Mouse (Mus musculus) testis, postnatal 14 days (tissue): ENCODE data around the gene Rbm19.
"Not testable (repeated sequence)": the region's sequence is repeated elsewhere in the genome, so short reads cannot be mapped to it uniquely, and the experiment has no call there.

Experiments used
- DNase-seq: peaks from one replicate; pipeline ENCODE4 v3.0.0; 2021; ENCODE audit warnings: low spot score

Gene Rbm19

DNA sequence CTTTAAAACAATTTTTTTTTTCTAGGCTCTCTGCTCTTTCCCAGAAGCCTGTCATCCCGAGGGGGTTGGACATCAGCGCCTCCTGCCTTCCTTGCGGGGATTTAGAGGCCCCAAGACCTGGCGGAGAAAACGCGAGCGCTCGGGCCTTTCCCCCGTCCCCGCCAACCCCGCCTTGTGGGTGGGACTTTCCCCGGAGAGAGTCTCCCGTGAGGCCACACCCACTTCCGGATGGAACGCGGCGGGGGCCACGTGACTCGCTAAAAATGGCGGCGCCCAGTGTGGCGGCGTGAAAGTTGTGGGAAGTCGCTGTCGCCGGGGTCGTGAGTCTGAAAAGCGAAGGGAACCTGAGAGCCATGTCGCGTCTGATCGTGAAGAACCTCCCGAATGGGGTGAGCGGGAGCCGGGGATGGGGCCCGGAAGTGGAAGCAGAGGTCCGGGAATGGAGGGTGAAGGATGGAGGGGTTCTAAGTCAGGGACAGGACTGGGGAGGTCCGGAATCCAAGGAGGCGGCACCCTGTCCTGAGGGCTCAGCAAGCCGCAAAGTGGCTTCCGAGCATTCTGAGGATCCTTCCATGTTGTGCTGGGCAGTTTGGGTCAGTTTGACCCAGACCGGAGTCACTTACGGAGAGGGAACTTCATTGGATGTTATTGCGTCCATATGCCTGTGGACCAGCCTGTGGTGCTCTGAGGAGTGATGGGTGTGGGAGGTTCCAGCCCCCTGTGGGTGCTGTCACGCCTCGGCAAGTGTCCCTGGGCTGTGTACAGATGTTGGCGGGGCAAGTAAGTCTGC, at the start of gene Rbm19:
TSS of gene Rbm19 (plus strand) at position 205 of the 790 bp plus-strand sequence.
- peak; percentile 94 for DNase-seq

DNA sequence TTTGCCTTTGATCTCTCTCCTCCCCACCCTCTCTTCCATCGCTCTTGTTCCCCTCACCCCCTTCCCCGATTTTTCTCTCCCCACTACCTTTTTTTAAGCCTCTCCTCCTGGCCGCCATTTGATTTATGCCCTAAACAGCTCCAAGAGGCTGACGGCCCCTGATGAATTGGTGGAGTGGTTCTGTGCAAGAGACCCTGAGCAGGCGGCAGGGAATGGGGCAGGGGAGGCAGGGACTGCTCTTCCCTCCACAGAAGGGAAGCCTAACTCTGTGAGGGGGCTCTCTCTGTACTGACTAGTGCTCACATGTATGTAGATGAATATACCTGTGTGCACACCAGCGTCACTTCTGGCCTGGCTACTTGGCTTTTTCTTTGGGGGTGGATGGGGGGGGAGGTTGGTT, 49.0 kb upstream of the Rbm19 start:
- no peak for DNase-seq

DNA sequence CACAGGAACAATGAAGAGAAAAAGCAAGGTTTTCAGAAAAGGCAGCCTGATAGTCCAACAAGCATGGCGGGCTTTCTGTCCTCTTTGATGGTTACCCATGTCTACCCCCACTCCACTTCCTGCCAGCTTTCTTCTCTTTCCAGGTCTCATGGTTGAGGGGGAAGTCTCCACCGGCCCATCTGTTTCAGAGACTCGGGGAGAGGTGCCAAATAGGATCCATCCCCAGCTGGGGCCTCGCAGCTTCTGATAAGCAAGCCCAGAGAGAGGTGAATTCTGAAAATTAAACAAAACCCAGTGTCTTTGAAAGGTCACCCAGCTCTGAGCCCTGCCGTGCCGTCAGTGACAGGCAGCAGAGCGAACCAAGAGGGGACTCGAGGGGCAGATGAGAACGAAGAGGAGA, 42.2 kb upstream of the Rbm19 start:
- DNase-seq: no peak

DNA sequence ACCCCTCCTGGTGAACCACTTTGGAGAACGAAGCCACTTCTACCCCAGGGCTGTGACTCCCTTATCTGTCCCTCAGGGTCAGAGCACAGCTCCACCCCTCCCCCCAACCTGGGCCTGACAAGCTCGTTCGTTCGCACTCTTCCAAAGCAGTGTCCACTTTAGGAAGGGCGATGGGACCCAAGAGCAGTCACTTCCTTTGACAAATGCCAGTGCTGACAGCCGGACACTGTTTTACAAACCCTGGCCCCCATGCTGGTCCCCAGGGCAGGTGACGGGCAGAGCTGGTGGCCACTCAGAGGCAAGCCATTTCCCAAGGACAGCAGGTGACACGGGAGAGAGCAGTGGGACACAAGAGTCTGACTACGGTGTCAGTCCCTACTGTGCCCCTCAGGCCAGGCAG, 36.2 kb upstream of the Rbm19 start:
- DNase-seq: no peak

DNA sequence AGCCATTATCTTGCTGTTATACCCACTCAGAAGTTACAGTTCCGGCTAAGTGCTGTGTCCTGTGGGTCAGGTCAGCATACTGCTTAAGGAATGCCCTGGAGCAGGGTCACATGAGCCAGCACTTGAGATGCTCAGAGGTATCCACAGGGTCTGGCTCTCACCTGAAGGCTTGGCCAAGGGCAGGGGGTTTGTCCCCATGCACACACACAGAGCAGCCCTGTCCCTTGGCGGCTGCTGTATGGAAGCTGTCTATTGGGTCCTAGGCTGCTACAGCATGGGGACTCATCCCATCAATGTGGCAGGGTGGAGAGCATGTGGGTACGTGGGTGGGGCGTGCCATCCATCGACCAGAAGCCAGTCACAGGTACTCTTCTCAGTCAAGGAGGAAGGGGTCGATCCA, 35.8 kb upstream of the Rbm19 start:
- no peak for DNase-seq

DNA sequence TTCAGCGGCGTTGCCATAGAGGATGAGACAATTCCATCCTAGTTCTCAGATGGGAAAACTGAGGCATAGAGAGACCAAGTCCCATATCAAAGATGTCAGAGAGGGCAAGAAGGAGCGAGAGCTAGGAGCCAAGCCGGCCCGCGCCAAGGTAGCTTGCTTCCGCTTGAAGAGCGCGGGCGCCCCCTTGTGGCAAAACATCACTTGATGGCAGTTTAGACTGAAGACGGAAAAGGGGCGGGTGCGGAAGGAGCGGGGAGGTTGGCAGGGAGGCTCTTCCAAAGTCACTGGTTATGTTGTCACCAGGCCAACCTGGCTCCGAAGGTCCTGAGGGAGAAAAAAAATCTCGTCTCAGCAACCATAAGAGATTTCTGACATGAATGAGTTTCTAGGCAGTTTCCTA, 27.7 kb upstream of the Rbm19 start:
- peak; percentile 84 for DNase-seq

DNA sequence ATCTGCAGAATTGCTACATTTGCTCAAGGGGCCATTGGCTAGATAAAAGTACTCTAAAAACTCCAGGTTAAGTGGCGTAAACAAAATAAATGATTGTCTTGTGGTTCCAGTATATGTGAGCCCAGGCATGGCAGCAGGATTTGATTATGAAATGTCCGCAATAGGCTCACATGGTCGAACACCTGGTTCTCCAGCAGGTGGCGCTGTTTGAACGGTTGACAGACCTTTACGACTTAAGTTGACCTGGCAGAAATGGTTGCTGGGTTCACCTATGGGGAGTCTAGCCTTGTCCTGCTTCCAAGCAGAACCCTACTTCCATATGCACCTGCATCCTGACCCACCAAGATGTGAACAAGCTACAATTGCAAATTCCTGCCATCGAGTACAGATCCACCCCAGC, 21.7 kb upstream of the Rbm19 start:
- DNase-seq: peak; percentile 68

DNA sequence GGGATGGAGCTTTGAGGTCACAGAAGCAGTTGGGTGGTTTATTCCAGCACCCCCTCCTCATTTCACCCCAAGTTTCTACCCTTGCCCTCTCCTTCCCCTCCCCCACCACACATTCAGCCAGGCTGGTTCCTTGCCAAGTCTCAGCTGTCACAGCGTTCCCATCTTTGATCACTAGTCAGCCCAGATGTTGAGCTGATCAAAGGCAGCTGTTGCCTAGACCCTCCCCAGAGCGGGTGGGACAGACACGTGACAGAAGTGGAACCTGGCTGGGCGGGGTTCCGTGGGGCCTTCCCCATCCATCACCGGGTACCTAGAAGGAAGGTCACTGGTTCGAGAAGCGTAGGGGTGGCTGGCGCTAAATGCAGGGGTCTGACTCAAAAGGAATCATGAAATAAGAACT, 19.2 kb upstream of the Rbm19 start:
- no peak for DNase-seq

DNA sequence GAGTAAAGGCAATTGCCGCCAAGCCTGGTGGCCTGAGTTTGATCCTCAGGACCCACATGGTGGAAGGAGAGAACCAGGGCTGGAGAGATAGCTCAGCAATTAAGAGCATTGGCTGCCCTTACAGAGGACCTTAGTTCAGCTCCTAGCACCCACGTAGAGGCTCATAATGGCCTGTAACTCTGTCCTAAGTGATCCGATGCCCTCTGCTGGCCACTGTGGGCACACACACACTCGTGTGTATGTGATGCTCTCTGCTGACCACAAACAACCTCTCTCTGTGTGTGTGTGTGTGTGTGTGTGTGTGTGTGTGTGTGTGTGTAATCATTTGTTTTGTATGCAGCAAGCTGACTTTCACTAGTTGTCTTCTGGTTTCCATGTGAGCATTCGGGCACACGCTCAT, 15.5 kb upstream of the Rbm19 start:
- DNase-seq: no peak

DNA sequence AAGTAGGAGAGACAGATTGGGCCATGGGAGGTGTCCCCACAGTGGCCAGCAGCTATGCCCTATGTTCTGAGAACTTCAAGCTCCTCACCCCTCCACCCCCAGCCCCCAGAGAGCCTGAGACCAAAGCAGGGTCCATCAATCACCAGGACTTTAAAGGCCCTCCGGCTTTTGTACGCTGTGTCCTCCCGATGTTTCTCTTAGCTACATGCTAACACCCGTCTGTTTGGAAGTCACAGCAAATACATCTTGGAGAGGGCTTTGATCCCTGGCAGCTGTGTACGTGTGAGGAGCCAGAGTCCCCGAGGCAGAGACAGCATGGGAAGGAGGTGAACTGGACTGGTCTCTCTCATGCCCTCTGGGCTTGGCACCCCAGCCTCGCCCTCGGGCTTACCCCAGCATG, 14.2 kb upstream of the Rbm19 start:
- DNase-seq: no peak

DNA sequence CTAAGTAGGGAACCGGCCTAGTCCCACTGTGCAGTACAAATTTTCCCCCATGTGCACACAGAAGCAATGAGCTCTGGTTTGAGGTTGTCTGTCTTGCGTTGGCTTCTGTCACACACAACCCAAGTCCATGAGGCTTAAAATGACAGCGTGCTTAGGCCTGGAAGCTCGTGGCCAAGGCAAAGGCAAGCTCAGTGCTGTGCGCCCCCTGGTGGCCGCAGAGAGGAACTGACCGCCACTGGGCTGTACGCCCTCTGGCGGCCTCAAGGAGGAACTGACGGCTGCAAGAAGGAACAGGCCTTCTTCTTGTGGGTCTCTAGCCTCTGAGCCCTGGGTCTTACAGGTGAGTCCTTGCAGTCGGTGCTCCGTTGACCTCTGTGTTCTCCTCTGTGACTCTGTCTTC, 13.5 kb upstream of the Rbm19 start:
- peak; percentile 66 for DNase-seq

DNA sequence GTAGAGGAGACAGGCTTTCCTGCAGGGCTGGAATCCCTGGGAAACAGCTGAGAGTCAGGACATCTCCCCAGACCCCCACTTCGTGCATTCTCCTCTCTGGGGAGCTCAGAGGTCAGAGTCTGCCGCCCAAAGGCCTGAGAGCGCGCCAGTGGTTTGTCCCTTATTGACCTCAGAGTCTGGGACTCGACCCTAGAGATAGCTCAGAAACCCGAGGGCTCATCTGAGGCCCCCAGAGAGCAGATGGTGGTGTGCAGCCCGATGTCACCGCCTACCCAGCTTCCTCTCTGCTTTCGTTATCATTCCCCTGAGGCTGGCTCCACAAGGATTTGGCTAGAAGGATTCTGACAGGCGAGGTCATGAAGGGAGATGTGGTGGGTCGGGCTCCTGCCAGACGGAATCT, 12.8 kb upstream of the Rbm19 start:
- no peak for DNase-seq

DNA sequence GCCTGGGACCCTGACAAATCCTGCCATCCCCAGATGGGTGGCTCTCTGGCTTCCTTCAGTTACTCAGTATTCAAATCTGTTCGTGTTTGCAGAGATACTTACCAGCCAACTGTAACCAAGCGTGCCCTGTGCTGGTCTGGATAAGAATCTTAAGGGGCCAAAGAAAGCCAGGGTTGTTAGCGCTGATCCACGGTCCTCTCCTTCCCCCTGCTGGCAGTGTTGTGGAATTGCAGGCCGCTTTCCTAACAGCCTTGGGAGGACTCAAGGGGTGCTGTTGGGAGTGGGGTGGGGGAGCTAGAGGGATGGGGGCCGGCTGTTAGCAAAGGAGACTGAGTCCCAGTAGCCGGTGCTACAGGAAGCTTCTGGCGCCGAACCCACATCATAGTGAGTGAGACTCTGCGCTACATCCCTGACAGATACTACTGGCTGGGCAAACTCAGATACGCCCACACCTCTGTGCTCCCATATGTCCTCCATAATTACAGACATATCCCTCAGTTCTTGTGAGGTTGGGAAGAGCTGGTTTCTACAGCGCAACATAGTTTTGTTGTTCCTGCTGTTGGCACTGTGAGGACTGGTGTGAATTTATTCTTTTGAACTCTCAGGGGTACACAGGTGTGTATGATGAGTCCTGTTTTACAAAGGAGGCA, 9.7 kb upstream of the Rbm19 start:
- no peak for DNase-seq

DNA sequence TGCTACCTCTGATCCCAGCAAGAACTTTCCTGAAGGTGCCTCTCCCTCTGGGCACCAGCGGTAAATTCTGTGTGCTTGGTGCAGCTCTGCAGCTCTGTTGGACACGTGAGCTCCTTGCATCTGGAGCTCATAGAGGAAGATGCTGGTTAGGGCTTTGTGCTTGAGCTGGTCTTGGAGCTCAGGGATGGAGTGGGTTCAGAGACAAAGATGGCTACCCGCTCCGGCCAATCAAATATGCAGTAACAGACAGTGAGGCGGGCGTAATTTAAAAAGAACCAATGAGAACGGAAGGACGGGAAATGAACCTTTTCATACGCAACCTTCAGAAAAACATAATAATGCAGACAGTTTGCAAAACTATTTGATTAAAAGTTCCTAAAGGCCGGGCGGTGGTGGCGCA, 1.9 kb upstream of the Rbm19 start:
- DNase-seq: no peak

DNA sequence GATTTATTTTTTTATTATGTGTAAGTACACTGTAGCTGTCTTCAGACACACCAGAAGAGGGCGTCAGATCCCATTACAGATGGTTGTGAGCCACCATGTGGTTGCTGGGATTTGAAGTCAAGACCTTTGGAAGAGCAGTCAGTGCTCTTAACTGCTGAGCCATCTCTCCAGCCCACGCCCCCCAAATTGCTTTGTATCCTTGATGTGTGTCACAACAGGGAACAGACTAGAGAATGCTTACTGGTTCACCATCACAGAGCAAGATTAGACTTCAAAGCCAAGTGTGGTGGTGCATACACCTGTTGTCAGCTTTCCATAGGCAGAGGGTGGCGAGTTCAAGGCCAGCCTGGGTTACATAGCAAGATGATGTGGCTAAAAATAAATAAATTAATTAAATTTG, 896 bp downstream of the Rbm19 start:
- DNase-seq: not testable (repeated sequence)

DNA sequence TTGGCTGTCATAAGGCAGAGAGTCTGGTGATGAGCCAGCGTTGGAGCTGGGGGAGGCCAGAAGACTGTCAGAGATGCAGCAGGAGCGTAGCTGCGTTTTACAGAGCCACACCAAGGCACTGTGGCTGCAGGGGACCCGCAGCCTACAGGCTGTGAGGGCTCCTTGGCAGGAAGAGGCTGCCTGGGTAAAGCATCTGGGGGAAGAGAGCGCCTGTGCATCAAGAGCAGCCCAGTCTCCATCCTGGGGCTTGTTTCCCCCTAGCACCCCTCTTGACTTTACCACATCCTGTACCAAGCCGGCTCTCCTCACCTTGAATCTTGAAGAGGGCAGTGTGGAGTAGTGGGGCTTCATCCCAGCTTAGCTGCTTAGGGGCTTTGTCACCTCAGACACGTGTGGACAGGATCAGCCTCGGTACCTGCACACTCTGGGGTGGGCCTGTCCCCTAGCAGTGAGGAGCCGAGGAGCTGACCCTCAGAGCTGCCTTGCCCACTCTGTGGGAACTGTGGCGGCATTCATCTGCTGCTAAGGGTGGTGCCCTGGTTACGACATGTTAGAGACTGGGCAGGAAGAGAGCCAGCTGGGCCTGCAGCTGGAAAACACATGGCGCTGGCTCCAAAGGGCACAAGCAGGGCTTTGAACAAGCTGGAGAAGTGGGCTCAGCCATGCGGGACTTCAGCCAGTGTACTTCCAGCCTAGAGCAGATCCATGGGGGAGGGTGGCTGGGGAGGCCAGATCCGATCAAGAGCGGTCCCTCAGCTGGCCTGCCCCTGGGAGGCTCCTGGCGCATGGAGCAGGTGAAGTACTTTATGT, 8.8 kb downstream of the Rbm19 start:
- no peak for DNase-seq

DNA sequence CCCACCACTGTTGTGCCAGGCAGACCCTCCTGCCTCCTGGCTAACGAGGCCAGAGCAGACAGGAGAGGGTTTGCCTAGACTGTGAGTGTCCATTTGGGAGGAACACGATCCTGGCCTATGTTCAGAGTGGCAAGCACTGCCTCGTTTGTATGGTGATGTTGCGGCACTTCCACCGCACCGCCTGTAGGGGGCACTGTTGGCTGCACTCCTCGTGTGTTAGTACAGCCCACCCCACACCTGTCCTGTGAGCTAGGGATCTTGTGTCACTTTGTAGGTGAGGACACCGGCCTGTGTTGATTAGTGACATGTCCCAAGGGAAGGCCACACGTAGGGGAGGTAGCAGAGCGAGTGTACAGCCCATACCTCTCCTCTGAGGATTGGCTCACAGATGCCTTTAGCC, 11.4 kb downstream of the Rbm19 start:
- no peak for DNase-seq

DNA sequence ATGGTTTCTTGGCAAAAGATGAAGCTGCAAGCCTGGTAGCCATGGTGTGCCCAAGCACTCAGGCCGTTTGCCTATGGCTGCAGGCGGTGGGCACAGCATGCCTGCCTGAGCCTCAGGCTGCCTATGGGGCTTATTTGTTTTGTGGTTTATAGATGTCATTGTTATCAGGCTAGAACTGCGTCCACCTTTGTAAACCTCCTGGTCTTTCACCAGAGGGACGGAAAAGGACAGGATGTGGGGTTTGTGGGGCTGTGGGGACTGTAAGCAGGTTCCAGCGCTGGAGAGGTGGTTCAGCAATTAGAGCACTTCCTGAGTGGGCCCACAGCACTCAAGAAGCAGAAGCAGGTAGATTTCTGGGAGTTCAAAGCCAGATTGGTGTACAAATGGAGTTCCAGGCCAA, 12.2 kb downstream of the Rbm19 start:
- no peak for DNase-seq

DNA sequence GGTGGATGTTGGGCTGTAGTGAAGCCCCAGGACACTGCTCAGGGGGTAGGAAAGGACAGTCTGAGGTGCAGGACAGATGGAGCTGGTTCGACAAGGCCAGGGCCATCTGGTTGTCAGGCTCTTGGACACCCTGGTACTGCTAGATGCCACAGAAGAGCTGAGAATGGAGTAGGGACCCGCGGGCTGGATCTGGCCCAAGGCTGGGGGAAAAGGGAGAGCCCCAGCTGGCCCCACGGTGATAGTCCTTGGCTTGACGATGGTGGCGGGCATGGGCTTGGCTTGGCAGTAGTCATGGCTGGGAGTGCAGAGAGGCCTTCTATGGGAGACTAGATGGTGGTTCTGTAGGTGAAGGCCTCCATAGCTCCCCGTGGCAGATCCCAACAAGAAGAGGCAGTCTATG, 12.8 kb downstream of the Rbm19 start:
- DNase-seq: no peak

DNA sequence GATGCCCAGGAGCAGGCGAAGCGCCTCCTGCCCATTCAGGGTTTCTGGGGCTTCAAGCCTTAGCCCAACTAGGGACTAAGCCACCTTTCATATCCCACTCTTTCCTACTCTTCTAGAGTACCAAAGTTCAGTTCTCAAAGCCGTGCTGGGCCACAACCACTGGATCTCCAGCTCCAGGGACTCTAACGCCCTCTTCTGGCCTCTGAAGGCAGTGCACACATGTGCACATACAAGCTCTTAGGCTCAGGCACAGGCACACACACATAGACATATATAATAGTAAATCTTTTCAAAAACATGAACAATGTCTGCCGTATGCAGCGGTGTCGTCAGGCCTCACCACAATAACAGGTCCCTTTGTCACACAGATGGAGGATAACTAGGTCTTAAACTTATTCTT, 13.5 kb downstream of the Rbm19 start:
- no peak for DNase-seq

DNA sequence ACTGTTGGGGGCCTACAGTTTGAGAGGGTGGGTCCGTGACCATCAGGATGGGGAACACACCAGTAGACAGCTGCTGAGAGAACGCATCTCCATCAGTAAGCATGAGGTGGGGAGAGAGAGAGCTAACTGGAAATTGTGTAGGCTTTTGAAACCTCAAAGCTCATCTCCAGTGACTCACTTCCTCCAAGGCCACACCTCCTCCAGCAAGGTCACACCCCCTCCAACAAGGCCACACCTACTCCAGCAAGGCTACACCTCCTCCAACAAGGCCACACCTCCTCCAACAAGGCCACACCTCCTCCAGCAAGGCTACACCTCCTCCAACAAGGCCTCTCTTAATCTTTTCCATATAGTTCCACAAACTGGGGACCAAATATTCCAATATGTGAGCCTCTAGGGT, 13.9 kb downstream of the Rbm19 start:
- DNase-seq: no peak

DNA sequence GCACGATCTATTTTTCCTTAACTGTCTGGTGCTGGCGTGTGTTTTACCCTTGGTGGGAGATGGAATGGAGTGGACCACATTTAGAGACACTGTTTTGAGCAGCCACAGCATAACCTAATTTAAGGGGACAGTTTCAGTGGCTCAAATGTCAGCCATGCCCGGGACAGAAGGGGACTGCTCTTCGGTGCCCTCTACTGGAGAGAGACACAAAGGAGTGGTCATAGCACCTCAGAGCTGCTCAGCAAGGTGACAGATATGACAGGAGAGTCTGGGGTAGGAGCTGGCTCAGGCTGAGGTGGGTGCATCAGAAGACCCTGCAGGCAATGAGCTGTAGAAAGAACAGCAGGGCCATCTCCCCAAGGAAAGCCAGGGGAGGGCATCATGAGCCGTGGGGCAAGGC, 15.3 kb downstream of the Rbm19 start:
- DNase-seq: no peak

DNA sequence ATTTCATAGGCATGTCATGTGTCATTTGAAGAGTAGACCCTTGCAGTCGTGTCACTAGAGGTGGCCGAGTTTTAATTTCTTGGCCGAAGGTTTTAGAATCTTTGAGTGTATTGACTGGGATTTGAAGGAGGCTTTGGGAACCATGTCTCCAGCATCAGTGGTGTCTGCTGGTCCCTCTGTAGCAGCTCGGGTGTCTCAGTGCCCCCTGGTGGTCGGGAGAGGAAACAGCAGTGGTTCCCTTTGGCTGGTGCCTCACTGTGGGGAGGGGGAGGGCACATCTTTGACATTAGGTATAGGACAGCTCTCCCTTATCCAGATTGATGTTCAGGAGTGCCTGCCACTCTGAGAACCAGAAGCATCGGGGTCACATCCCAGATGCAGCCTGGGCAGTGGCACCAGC, 17.7 kb downstream of the Rbm19 start:
- DNase-seq: no peak
